In the genomic region with DNA sequence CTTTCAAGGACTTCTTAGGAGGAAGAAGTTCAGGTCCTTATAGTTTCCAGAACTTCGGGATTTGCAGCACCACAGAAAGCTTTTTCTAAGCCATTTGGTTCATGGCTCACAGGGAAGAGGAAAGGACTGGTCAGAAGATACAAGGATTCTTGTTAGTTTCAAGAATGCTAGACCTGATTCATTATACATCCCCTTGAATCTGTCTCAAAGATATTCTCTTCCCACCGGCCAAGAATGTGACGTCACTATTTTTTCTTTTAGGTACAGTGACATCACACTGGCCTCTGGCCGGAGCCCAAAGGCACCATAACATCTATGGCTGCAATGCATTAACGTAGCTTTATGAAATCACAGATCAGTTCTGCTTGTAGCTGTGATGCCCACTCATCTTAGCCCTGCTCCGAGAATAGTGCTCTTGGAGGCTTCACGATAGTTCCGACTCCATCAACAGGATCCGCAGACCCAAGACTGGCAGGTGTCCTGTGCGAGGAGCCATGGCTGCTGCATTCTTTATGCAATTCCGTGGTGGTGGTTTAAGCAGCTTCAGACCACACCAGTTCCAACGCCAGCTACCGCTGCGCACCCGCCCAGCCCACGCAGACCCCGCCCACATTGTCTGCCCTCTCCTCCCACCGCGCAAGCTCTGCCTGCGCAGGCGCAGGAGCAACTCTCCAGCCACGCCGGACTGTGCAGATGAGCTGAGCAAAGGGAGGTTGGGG, we compare ENCODE assay signal across 10 mouse cellular contexts. TPM values are rescaled to one million over a fixed set of nuclear protein-coding genes. Genes with fewer than 3 reads are reported as not detected.
DNase-seq lines count a peak whose midpoint lies in the region; ATAC-seq lines count a peak whose summit lies in the region.
"Had no signal": no experiment of that assay in that cellular context is flagged by ENCODE, and none has a peak within 500 bp of the region (broad histone marks: within the 10 kb centered on the region; RNA-seq: fewer than 3 reads in every experiment).

No protein-coding gene starts in this region.

- no peaks in the 10 kb centered on the region for H3K9me3 ChIP-seq in intestine, embryonic 16.5 days (ENCODE audit: control insufficient read depth, low read length)
- no peaks in the 10 kb centered on the region for H3K9me3 ChIP-seq in liver, embryonic 16.5 days (replicated peaks; ENCODE audit: control insufficient read depth, low read length)
- H3K9me3 ChIP-seq in neural tube, embryonic 15.5 days (replicated peaks) = no peaks in the 10 kb centered on the region

- H3K4me3 ChIP-seq in intestine, embryonic 16.5 days (ENCODE audit: low read length) = peak overlapping the region; percentile 48
- H3K4me3 ChIP-seq in liver, embryonic 16.5 days (ENCODE audit: low read depth, low read length) = peak overlapping the region; percentile 27
- peak overlapping the region; percentile 49 for H3K4me3 ChIP-seq in neural tube, embryonic 15.5 days (replicated peaks)

- peak; percentile 33 to 43 for DNase-seq in left cerebral cortex, postnatal 14 days (ENCODE audit: low spot score in 2 of 2)
- no peak for DNase-seq in left cerebral cortex, adult 9 months (ENCODE audit: low spot score in 2 of 2)
- DNase-seq in embryo, embryonic 11.5 days (ENCODE audit: low read depth, low spot score) = peak; percentile 74
- DNase-seq in heart, adult 11 months = peak; percentile 98
- no peak for DNase-seq in layer of hippocampus, postnatal 14 days (ENCODE audit: low spot score in 2 of 2)

- peak overlapping the region; percentile 71 for H3K4me2 ChIP-seq in intestine, embryonic 16.5 days (ENCODE audit: low read depth, low read length)
- peak overlapping the region; percentile 47 for H3K4me2 ChIP-seq in liver, embryonic 16.5 days (ENCODE audit: low read depth, low read length)
- peak overlapping the region; percentile 76 for H3K4me2 ChIP-seq in neural tube, embryonic 15.5 days

- no peaks in the 10 kb centered on the region for H3K36me3 ChIP-seq in intestine, embryonic 16.5 days (ENCODE audit: control insufficient read depth, insufficient read depth, low read length)
- no peaks in the 10 kb centered on the region for H3K36me3 ChIP-seq in liver, embryonic 16.5 days (ENCODE audit: control insufficient read depth, insufficient read depth)
- no peaks in the 10 kb centered on the region for H3K36me3 ChIP-seq in neural tube, embryonic 15.5 days

- WGBS in intestine, embryonic 16.5 days = 2% methylated on average over 23 of the region's 23 CpGs
- 1% methylated on average over 23 of the region's 23 CpGs for WGBS in liver, embryonic 16.5 days (ENCODE audit: insufficient replicate concordance)
- WGBS in neural tube, embryonic 15.5 days = 1% methylated on average over 23 of the region's 23 CpGs

- ATAC-seq in intestine, embryonic 16.5 days = peak; percentile 96
- peak; percentile 70; the same call in 1 of the 2 replicates for ATAC-seq in liver, embryonic 16.5 days (ENCODE audit: low read depth)
- ATAC-seq in neural tube, embryonic 15.5 days (ENCODE audit: low FRiP score) = peak; percentile 94

- peaks cover 10% of the 10 kb centered on the region for H3K4me1 ChIP-seq in intestine, embryonic 16.5 days (ENCODE audit: control insufficient read depth, insufficient read depth, low read length)
- H3K4me1 ChIP-seq in liver, embryonic 16.5 days (ENCODE audit: control insufficient read depth, low read depth, low read length) = no peaks in the 10 kb centered on the region
- H3K4me1 ChIP-seq in neural tube, embryonic 15.5 days = peaks cover 24% of the 10 kb centered on the region

- intact Hi-C loops in left cerebral cortex, postnatal 14 days (cut with DNase I) = no loop called here

- no peak overlapping the region for H3K27ac ChIP-seq in intestine, embryonic 16.5 days (ENCODE audit: low read length)
- no peak overlapping the region for H3K27ac ChIP-seq in liver, embryonic 16.5 days (ENCODE audit: low read length)
- H3K27ac ChIP-seq in neural tube, embryonic 15.5 days (replicated peaks) = no peak overlapping the region
- H3K27ac ChIP-seq: macrophage had no signal

- H3K9ac ChIP-seq in intestine, embryonic 16.5 days (ENCODE audit: low read depth, low read length) = peak overlapping the region; percentile 54
- no peak overlapping the region for H3K9ac ChIP-seq in liver, embryonic 16.5 days (ENCODE audit: low read depth, low read length)
- peak overlapping the region; percentile 47 for H3K9ac ChIP-seq in neural tube, embryonic 15.5 days (replicated peaks)

- H3K27me3 ChIP-seq in intestine, embryonic 16.5 days (replicated peaks; ENCODE audit: control insufficient read depth, insufficient read depth, low read length) = peaks cover 22% of the 10 kb centered on the region
- peaks cover 35% of the 10 kb centered on the region for H3K27me3 ChIP-seq in liver, embryonic 16.5 days (ENCODE audit: control insufficient read depth, insufficient read depth, low read depth, low read length)
- H3K27me3 ChIP-seq in neural tube, embryonic 15.5 days (replicated peaks) = peaks cover 41% of the 10 kb centered on the region

RNA-seq across cellular contexts. Expression of a gene that starts 14.6 kb away (rescaled TPM):
- total RNA-seq in left cerebral cortex, postnatal 14 days (2021) = 1 to 10 TPM; 3.6 to 4.8 TPM
- 23.4 and 26.3 TPM in 2 replicates for polyA plus RNA-seq in intestine, embryonic 16.5 days (2015; fragmentation: Nextera tagmentation; extraction: Ambion mirVana)
- polyA plus RNA-seq in liver, embryonic 16.5 days (2015; fragmentation: Nextera tagmentation; extraction: Ambion mirVana) = 0.32 and 0.76 TPM in 2 replicates
- polyA plus RNA-seq in neural tube, embryonic 15.5 days (2015; fragmentation: Nextera tagmentation; extraction: Ambion mirVana) = 6.6 and 11.1 TPM in 2 replicates
- 1 to 10 TPM; 8.2 to 9.2 TPM for total RNA-seq in layer of hippocampus, postnatal 14 days (2021)
- total RNA-seq: MEL had no signal
- polyA plus RNA-seq: macrophage had no signal

Comparison
In these comparisons a context has a peak if more than half of its experiments do, and no peak if none do; other contexts are left out.
1. DNase-seq: peak in left cerebral cortex, postnatal 14 days (2 of 2), embryo, embryonic 11.5 days (single experiment) and heart, adult 11 months (single experiment); none in left cerebral cortex, adult 9 months (0 of 2) and layer of hippocampus, postnatal 14 days (0 of 2).
2. Peak in every context shown above with its lines, with median percentiles within 50 percentile points of each other: ATAC-seq, H3K4me2 ChIP-seq and H3K4me3 ChIP-seq.